8 mouse cellular contexts compared by ENCODE assay signal in the genomic region with DNA sequence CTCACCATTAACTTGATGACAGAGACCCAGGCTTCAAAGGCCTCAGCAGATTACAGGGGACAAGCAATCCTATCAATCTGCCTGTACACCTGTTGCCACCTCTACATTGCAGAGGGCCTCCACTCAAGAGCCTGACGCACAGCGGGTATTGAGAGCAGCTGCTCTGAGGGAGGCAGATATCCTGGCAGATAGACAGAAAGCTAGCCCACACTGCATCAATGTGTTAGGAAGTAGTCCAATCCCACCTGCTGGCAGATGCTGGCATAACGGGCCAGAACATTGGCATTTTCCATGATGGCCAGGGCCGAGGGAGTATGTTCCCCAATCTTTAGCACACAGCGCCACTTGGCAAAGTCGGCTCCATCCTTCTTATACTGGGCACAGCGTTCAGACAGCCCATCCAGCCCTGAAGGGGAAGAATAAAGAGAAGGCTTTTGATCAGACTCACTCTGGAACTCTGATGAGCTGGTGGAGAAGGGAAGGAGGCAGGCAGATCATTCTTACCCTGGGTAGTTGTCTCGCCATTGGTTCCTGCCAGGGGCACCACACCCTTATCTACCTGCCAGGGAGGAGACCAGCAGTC. TPM values are rescaled to one million over a fixed set of nuclear protein-coding genes. Genes with fewer than 3 reads are reported as not detected.
DNase-seq lines count a peak whose midpoint lies in the region; ATAC-seq and TF ChIP-seq lines count a peak whose summit lies in the region.

No protein-coding gene starts in this region.

- no peak for DNase-seq in forebrain, embryonic 10.5 days (ENCODE audit: extremely low spot score, low spot score)
- peak; percentile 76 to 77 for DNase-seq in right cerebral cortex, adult 2 months (ENCODE audit: low spot score in 2 of 2)
- no peak for DNase-seq in right cerebral cortex, postnatal 4 days
- DNase-seq in layer of hippocampus, postnatal 14 days (ENCODE audit: low spot score in 2 of 2): peak; percentile 65 to 75
- DNase-seq in natural killer cell, adult 2 months (ENCODE audit: low spot score in 2 of 2): peak; percentile 32 to 53
- DNase-seq in urinary bladder, postnatal 4 days (ENCODE audit: low spot score in 2 of 2): no peak

- no peaks in the 10 kb centered on the region for H3K9me3 ChIP-seq in forebrain, embryonic 10.5 days
- no peaks in the 10 kb centered on the region for H3K9me3 ChIP-seq in forebrain, embryonic 16.5 days (ENCODE audit: control insufficient read depth, low read length)

- no peak for TF ChIP-seq POLR2A in embryonic fibroblast, embryonic 13.5 days (IDR thresholded peaks at IDR 0.05; ENCODE audit: low read depth, low read length)

- H3K36me3 ChIP-seq in forebrain, embryonic 10.5 days (replicated peaks): peaks cover 54% of the 10 kb centered on the region
- peaks cover 10% of the 10 kb centered on the region for H3K36me3 ChIP-seq in forebrain, embryonic 16.5 days (ENCODE audit: control insufficient read depth, insufficient read depth)

- peaks cover 65% of the 10 kb centered on the region for H3K4me1 ChIP-seq in forebrain, embryonic 10.5 days
- peaks cover 31% of the 10 kb centered on the region for H3K4me1 ChIP-seq in forebrain, embryonic 16.5 days (replicated peaks; ENCODE audit: control insufficient read depth, insufficient read depth, low read length)
- peaks cover 2% of the 10 kb centered on the region for H3K4me1 ChIP-seq in embryonic fibroblast, embryonic 13.5 days (ENCODE audit: control insufficient read depth, insufficient read depth, low read length)

- no peak for ATAC-seq in forebrain, embryonic 16.5 days

- no peaks in the 10 kb centered on the region for H3K27me3 ChIP-seq in forebrain, embryonic 10.5 days (ENCODE audit: poor library complexity, severe bottlenecking)
- no peaks in the 10 kb centered on the region for H3K27me3 ChIP-seq in forebrain, embryonic 16.5 days (replicated peaks; ENCODE audit: control insufficient read depth, insufficient read depth, low read length)

- H3K27ac ChIP-seq in forebrain, embryonic 10.5 days: no peak overlapping the region
- H3K27ac ChIP-seq in forebrain, embryonic 16.5 days (ENCODE audit: low read length): no peak overlapping the region
- no peak overlapping the region for H3K27ac ChIP-seq in embryonic fibroblast, embryonic 13.5 days (ENCODE audit: insufficient read depth, low read length)

- 87% methylated on average over 8 of the region's 8 CpGs for WGBS in forebrain, embryonic 10.5 days
- 63% methylated on average over 8 of the region's 8 CpGs for WGBS in forebrain, embryonic 16.5 days

- no peak overlapping the region for H3K9ac ChIP-seq in forebrain, embryonic 16.5 days (replicated peaks; ENCODE audit: low read depth, low read length)

- peak overlapping the region; percentile 91 for H3K4me3 ChIP-seq in forebrain, embryonic 10.5 days
- H3K4me3 ChIP-seq in forebrain, embryonic 16.5 days (replicated peaks; ENCODE audit: low read length): no peak overlapping the region
- peak overlapping the region; percentile 71 for H3K4me3 ChIP-seq in embryonic fibroblast, embryonic 13.5 days (ENCODE audit: insufficient read depth, low read length)

- no peak; the same call in 1 of the 2 replicates for TF ChIP-seq CTCF in embryonic fibroblast, embryonic 13.5 days (IDR thresholded peaks at IDR 0.05; ENCODE audit: borderline replicate concordance, insufficient read depth, low read length)

- no peak overlapping the region for H3K4me2 ChIP-seq in forebrain, embryonic 16.5 days (ENCODE audit: low read length)

RNA-seq across cellular contexts. Expression of a gene that starts 1.0 kb away (rescaled TPM):
- polyA plus RNA-seq in forebrain, embryonic 10.5 days (2016; fragmentation: Nextera tagmentation; extraction: Ambion mirVana): 2.6 and 2.9 TPM in 2 replicates
- 32.8 and 40.4 TPM in 2 replicates for polyA plus RNA-seq in forebrain, embryonic 16.5 days (2015; fragmentation: Nextera tagmentation; extraction: Ambion mirVana)
- polyA plus RNA-seq in embryonic fibroblast, embryonic 13.5 days (2011; ENCODE audit: insufficient read length, low read depth, missing spikeins): 0.37 and 1.2 TPM in 2 replicates
- 100 to 1,000 TPM; 109 to 112 TPM for total RNA-seq in layer of hippocampus, postnatal 14 days (2021)

RNA-seq across cellular contexts. Expression of a gene that starts 4.1 kb away (rescaled TPM):
- 413 and 423 TPM in 2 replicates for polyA plus RNA-seq in forebrain, embryonic 10.5 days (2016; fragmentation: Nextera tagmentation; extraction: Ambion mirVana)
- polyA plus RNA-seq in forebrain, embryonic 16.5 days (2015; fragmentation: Nextera tagmentation; extraction: Ambion mirVana): 196 and 202 TPM in 2 replicates
- 106 and 118 TPM in 2 replicates for polyA plus RNA-seq in embryonic fibroblast, embryonic 13.5 days (2011; ENCODE audit: insufficient read length, low read depth, missing spikeins)
- 10 to 100 TPM; 49.0 to 51.8 TPM for total RNA-seq in layer of hippocampus, postnatal 14 days (2021)

RNA-seq across cellular contexts. Expression of a gene that starts 15.2 kb away (rescaled TPM):
- 0.32 and 0.61 TPM in 2 replicates for polyA plus RNA-seq in forebrain, embryonic 10.5 days (2016; fragmentation: Nextera tagmentation; extraction: Ambion mirVana)
- polyA plus RNA-seq in forebrain, embryonic 16.5 days (2015; fragmentation: Nextera tagmentation; extraction: Ambion mirVana): 0.73 and 0.86 TPM in 2 replicates
- 0.49 TPM in 1 of 2 replicates, not detected in the other for polyA plus RNA-seq in embryonic fibroblast, embryonic 13.5 days (2011; ENCODE audit: insufficient read length, low read depth, missing spikeins)
- under 1 TPM; 0.53 to 0.57 TPM for total RNA-seq in layer of hippocampus, postnatal 14 days (2021)

RNA-seq across cellular contexts. Expression of a gene that starts 19.7 kb away (rescaled TPM):
- polyA plus RNA-seq in forebrain, embryonic 10.5 days (2016; fragmentation: Nextera tagmentation; extraction: Ambion mirVana): 28.9 and 35.0 TPM in 2 replicates
- polyA plus RNA-seq in forebrain, embryonic 16.5 days (2015; fragmentation: Nextera tagmentation; extraction: Ambion mirVana): 199 and 202 TPM in 2 replicates
- polyA plus RNA-seq in embryonic fibroblast, embryonic 13.5 days (2011; ENCODE audit: insufficient read length, low read depth, missing spikeins): 58.8 and 62.2 TPM in 2 replicates
- total RNA-seq in layer of hippocampus, postnatal 14 days (2021): 100 to 1,000 TPM; 195 to 196 TPM

RNA-seq across cellular contexts. Expression of a gene that starts 30.3 kb away (rescaled TPM):
- 0.77 and 0.98 TPM in 2 replicates for polyA plus RNA-seq in forebrain, embryonic 10.5 days (2016; fragmentation: Nextera tagmentation; extraction: Ambion mirVana)
- polyA plus RNA-seq in forebrain, embryonic 16.5 days (2015; fragmentation: Nextera tagmentation; extraction: Ambion mirVana): 1.3 and 2.6 TPM in 2 replicates
- polyA plus RNA-seq in embryonic fibroblast, embryonic 13.5 days (2011; ENCODE audit: insufficient read length, low read depth, missing spikeins): 2.8 and 3.6 TPM in 2 replicates
- total RNA-seq in layer of hippocampus, postnatal 14 days (2021): 1 to 10 TPM; 2.2 to 2.5 TPM

Comparison
In these comparisons a context has a peak if more than half of its experiments do, and no peak if none do; other contexts are left out.
1. DNase-seq: peak in right cerebral cortex, adult 2 months (2 of 2), layer of hippocampus, postnatal 14 days (2 of 2) and natural killer cell, adult 2 months (2 of 2); none in forebrain, embryonic 10.5 days (single experiment), right cerebral cortex, postnatal 4 days (single experiment) and urinary bladder, postnatal 4 days (0 of 2).